Mouse (Mus musculus) kidney, adult 2 months (tissue): ENCODE measurements around the gene Tango6.

Experiments
- CTCF ChIP-seq: fragments of 200-500 bp; conservative IDR thresholded peaks from 2 replicates; pipeline ENCODE4 v1.5.1; 2011; ENCODE audit warnings: low read depth, mild to moderate bottlenecking, control low read depth, low read length, moderate library complexity, mixed read lengths; ENCODE audit not compliant: insufficient read depth, insufficient read length
- POLR2A ChIP-seq: fragments of 200-500 bp; IDR thresholded peaks from one replicate; pipeline ENCODE4 v1.6.1; 2011; ENCODE audit warnings: low read depth, low read length, control low read depth

DNA sequence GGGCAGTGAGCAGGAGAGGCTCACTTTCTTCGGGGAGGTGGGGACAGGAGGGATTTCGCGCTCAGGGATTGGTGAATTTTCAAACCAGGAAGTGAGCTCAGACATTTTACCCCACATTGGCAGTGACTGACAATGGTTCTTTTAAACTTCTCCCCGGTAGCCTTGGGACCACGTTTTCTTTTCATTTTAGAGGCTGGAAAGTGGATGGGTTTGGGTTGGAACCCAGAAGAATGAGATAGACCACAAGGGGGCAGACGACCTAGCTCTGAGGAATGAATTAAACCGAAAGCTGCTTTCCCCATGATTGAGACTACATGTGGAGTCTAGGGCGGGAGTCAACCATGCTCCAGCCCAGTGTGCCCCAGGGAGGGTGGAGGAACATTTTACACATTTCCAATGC, 8.0 kb upstream of the Tango6 start:
- TF ChIP-seq CTCF = peak; percentile 33; the same call in 1 of the 2 replicates
- TF ChIP-seq POLR2A = no peak
